Mouse (Mus musculus): ENCODE measurements around the gene Kazn. TPM values are rescaled to one million over a fixed set of nuclear protein-coding genes. Genes with fewer than 3 reads are reported as not detected.
A peak's percentile ranks its signal among the peaks of the same experiment; 100 is the strongest.

Gene Kazn
- total and polyA plus RNA-seq, 3 experiments, result 1.3 to 9.7 (median 4.2) TPM

DNA sequence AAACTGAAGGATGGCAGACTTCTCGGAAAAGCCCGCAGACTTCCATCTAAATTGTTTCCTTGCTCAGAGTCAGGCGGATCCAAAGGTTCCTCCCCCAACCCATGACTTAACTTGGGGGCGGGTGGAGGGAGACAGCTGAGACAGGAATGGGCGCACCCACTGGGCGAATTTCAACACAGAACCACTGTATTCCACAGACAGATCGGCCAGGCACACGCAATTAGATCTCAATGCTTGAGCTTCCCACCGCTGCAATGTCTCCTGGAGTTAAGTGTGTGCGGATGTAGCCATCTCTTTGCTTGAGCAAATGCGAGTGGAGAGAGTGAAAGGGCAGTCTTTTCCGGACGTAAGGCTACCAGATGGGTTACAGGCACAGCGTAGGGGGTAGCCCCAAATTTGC is 1.2 kb downstream of the Kazn start:
- Histone ChIP-seq H3K27me3 (replicated peaks) (no peaks in the 10 kb centered on the region), H3K79me2 (replicated peaks; ENCODE audit: control insufficient read depth, extremely low read depth, insufficient read depth, poor library complexity, severe bottlenecking) (0 out of 2 replicates have a peak, but pooled peaks cover 4% of the 10 kb centered on the region), H3K4me1 (ENCODE audit: control insufficient read depth in 1 of 2, insufficient read depth in 2 of 2) (peaks cover 6 to 24% of the 10 kb centered on the region in 2 experiments), H3K36me3 (replicated peaks in 1 of 2; ENCODE audit: control insufficient read depth in 1 of 2, insufficient read depth in 1 of 2, low read length in 1 of 2) (peaks cover 0 to 16% of the 10 kb centered on the region in 2 experiments), H3K4me3 (replicated peaks in 1 of 3; ENCODE audit: low read depth in 2 of 3, low read length in 2 of 3, poor library complexity in 1 of 3) (peak overlapping the region; percentile 66 to 93 (median 85)), H3K4me2 (ENCODE audit: insufficient read depth, low read depth, poor library complexity, severe bottlenecking) (peak overlapping the region; percentile 66), H3K27ac (ENCODE audit: insufficient read depth, low read depth) (no peak overlapping the region), H3K9me3 (replicated peaks; ENCODE audit: low read length) (no peaks in the 10 kb centered on the region), H3K9ac (ENCODE audit: insufficient read depth, low read depth) (peak overlapping the region; percentile 70; the same call in 1 of the 2 replicates)
- TF ChIP-seq GABPA (IDR thresholded peaks at IDR 0.05; ENCODE audit: insufficient replicate concordance, low read depth, low read length) (no peak), SIN3A (IDR thresholded peaks at IDR 0.05; ENCODE audit: low read length) (no peak), MXI1 (IDR thresholded peaks at IDR 0.05; ENCODE audit: low read depth, low read length) (no peak), CTCF (conservative IDR thresholded peaks at IDR 0.05 in 1 of 2, IDR thresholded peaks at IDR 0.05 in 1 of 2; ENCODE audit: low read depth in 2 of 2, low read length in 2 of 2) (no peak), ZC3H11A (IDR thresholded peaks at IDR 0.05; ENCODE audit: low read depth, low read length) (no peak), HCFC1 (IDR thresholded peaks at IDR 0.05; ENCODE audit: low read depth, low read length) (no peak), JUND (conservative IDR thresholded peaks at IDR 0.05; ENCODE audit: low read depth, low read length) (no peak), CHD1 (IDR thresholded peaks at IDR 0.05; ENCODE audit: low read depth, low read length) (no peak), RCOR1 (conservative IDR thresholded peaks at IDR 0.05; ENCODE audit: low read depth, low read length) (no peak), MYC (IDR thresholded peaks at IDR 0.05; ENCODE audit: low read depth, low read length) (no peak), JUN (IDR thresholded peaks at IDR 0.05; ENCODE audit: insufficient read depth, low read depth, low read length) (no peak), MEF2A (IDR thresholded peaks at IDR 0.05; ENCODE audit: borderline replicate concordance, low read depth, low read length) (no peak), TBP (conservative IDR thresholded peaks at IDR 0.05; ENCODE audit: low read depth, low read length) (no peak), ELF1 (IDR thresholded peaks at IDR 0.05; ENCODE audit: low read depth, low read length) (no peak), E2F4 (IDR thresholded peaks at IDR 0.05; ENCODE audit: insufficient replicate concordance, low read depth, low read length) (no peak)
- dilution Hi-C loops (cut with MboI; ENCODE audit: extremely low pct_ligation_motif_present, extremely low pct_unique_long_range_greater_than_20kb, low sequenced_read_pairs), result no loop called here
- no peak for DNase-seq (ENCODE audit: extremely low read depth)
- in situ Hi-C loops (cut with MboI; ENCODE audit: low pct_ligation_motif_present, low pct_unique_long_range_greater_than_20kb, low sequenced_read_pairs), result loop anchor here (5.0 kb wide), 1 partner anchor 81 kb away; no protein-coding TSS in a partner anchor

DNA sequence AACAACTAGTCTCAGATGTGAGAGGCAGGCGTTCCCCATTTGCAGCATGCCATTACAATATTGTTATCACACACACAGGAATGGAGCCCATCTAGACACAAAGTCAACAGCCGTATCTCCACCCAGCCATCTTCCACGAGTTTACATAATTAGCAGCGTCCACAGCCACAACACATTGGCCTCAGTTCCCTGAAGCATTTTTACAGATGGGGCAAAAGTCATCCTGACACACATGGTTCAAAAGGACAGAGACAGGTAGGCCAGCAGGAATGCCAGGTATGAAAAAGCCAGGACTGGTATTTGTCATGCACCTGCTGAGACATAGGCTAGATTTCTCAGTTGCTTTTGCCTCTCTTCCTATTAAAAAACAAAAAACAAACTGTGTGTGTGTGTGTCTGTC is 2.5 kb downstream of the Kazn start:
- Histone ChIP-seq H3K4me3 (replicated peaks in 1 of 3; ENCODE audit: low read depth in 2 of 3, low read length in 2 of 3, poor library complexity in 1 of 3) (no peak overlapping the region), H3K4me2 (ENCODE audit: insufficient read depth, low read depth, poor library complexity, severe bottlenecking) (no peak overlapping the region), H3K79me2 (replicated peaks; ENCODE audit: control insufficient read depth, extremely low read depth, insufficient read depth, poor library complexity, severe bottlenecking) (peaks cover 6% of the 10 kb centered on the region; the same call in 1 of the 2 replicates), H3K36me3 (replicated peaks in 1 of 2; ENCODE audit: control insufficient read depth in 1 of 2, insufficient read depth in 1 of 2, low read length in 1 of 2) (peaks cover 2 to 23% of the 10 kb centered on the region in 2 experiments), H3K27me3 (replicated peaks) (no peaks in the 10 kb centered on the region), H3K4me1 (ENCODE audit: control insufficient read depth in 1 of 2, insufficient read depth in 2 of 2) (peaks cover 6 to 19% of the 10 kb centered on the region in 2 experiments), H3K27ac (ENCODE audit: insufficient read depth, low read depth) (no peak overlapping the region), H3K9ac (ENCODE audit: insufficient read depth, low read depth) (no peak overlapping the region), H3K9me3 (replicated peaks; ENCODE audit: low read length) (no peaks in the 10 kb centered on the region)
- TF ChIP-seq ZKSCAN1 (IDR thresholded peaks at IDR 0.05; ENCODE audit: borderline replicate concordance, low read depth, low read length), result no peak
- TF ChIP-seq RAD21 (IDR thresholded peaks at IDR 0.05; ENCODE audit: low read depth, low read length), result no peak
- TF ChIP-seq TBP (conservative IDR thresholded peaks at IDR 0.05; ENCODE audit: low read depth, low read length), result no peak
- TF ChIP-seq CTCF (conservative IDR thresholded peaks at IDR 0.05 in 1 of 2, IDR thresholded peaks at IDR 0.05 in 1 of 2; ENCODE audit: low read depth in 2 of 2, low read length in 2 of 2), result no peak
- no peak for TF ChIP-seq MAX (IDR thresholded peaks at IDR 0.05; ENCODE audit: low read length)
- TF ChIP-seq MXI1 (IDR thresholded peaks at IDR 0.05; ENCODE audit: low read depth, low read length), result no peak
- no peak for TF ChIP-seq SIN3A (IDR thresholded peaks at IDR 0.05; ENCODE audit: low read length)
- no peak for TF ChIP-seq IRF4 (IDR thresholded peaks at IDR 0.05; ENCODE audit: low read depth, low read length)
- no peak for TF ChIP-seq PAX5 (IDR thresholded peaks at IDR 0.05; ENCODE audit: low read length)
- no peak for TF ChIP-seq HCFC1 (IDR thresholded peaks at IDR 0.05; ENCODE audit: low read depth, low read length)
- TF ChIP-seq ZMIZ1 (IDR thresholded peaks at IDR 0.05; ENCODE audit: low read depth, low read length), result no peak
- TF ChIP-seq KAT2A (IDR thresholded peaks at IDR 0.05; ENCODE audit: insufficient replicate concordance, low read length), result no peak
- TF ChIP-seq EP300 (IDR thresholded peaks at IDR 0.05; ENCODE audit: low read length), result no peak
- TF ChIP-seq UBTF (IDR thresholded peaks at IDR 0.05; ENCODE audit: low read depth, low read length), result no peak
- no peak for TF ChIP-seq JUN (IDR thresholded peaks at IDR 0.05; ENCODE audit: insufficient read depth, low read depth, low read length)
- TF ChIP-seq JUND (conservative IDR thresholded peaks at IDR 0.05; ENCODE audit: low read depth, low read length), result no peak
- no peak for TF ChIP-seq USF2 (conservative IDR thresholded peaks at IDR 0.05; ENCODE audit: low read depth, low read length)
- no peak for TF ChIP-seq ZNF384 (IDR thresholded peaks at IDR 0.05; ENCODE audit: low read depth, low read length)
- in situ Hi-C loops (cut with MboI; ENCODE audit: low pct_ligation_motif_present, low pct_unique_long_range_greater_than_20kb, low sequenced_read_pairs), result loop anchor here (5.0 kb wide), 1 partner anchor 79 kb away; no protein-coding TSS in a partner anchor
- dilution Hi-C loops (cut with MboI; ENCODE audit: extremely low pct_ligation_motif_present, extremely low pct_unique_long_range_greater_than_20kb, low sequenced_read_pairs), result no loop called here
- no peak for DNase-seq (ENCODE audit: extremely low read depth)

Data from CH12.LX (cell line).